Mouse (Mus musculus) small intestine, adult 2 months (tissue): ENCODE results near the gene Tsc22d1.

Experiments
- CTCF ChIP-seq: fragments of 200-500 bp; IDR thresholded peaks from 2 replicates; pipeline ENCODE4 v1.5.1; 2012; ENCODE audit warnings: low read depth, mild to moderate bottlenecking, control low read depth, inconsistent platforms, low read length, moderate library complexity, mixed read lengths; ENCODE audit not compliant: insufficient replicate concordance, insufficient read length; ENCODE audit errors: extremely low read depth
- POLR2A ChIP-seq: fragments of 200-500 bp; IDR thresholded peaks from 2 replicates; pipeline ENCODE4 v1.6.1; 2012; ENCODE audit warnings: low read depth, mild to moderate bottlenecking, control low read depth, inconsistent platforms, low read length, moderate library complexity

GRCm38 (mm10) chr14:76506425-76507205 lies 91.9 kb downstream of the Tsc22d1 start:
- no peak for TF ChIP-seq POLR2A
- no peak for TF ChIP-seq CTCF
